Mouse (Mus musculus) hindbrain, embryonic 11.5 days (tissue): ENCODE data around the gene 3425401B19Rik. TPM values are rescaled to one million over a fixed set of nuclear protein-coding genes. Genes with fewer than 3 reads are reported as not detected.

Experiments used
- ATAC-seq: fragments of 200-750 bp; cut with Nextera tagmentation; 2 replicates; pipeline ENCODE4 v1.8.0; 2017; ENCODE audit warnings: mild to moderate bottlenecking, moderate TSS enrichment, moderate library complexity; ENCODE audit not compliant: low FRiP score
- DNase-seq: peaks from one replicate; pipeline ENCODE4 v3.0.0-alpha.2; 2015; ENCODE audit warnings: low spot score
- H3K27ac ChIP-seq: fragments of 300-500 bp; sonication (generic); 2 replicates; pipeline ENCODE4 v1.5.1; 2014; ENCODE audit warnings: mild to moderate bottlenecking, low read depth, low read length
- H3K27me3 ChIP-seq: fragments of 300-500 bp; sonication (generic); 2 replicates; pipeline ENCODE4 v1.6.1; 2014; ENCODE audit warnings: mild to moderate bottlenecking, low read length, moderate library complexity, mixed read lengths; ENCODE audit not compliant: control insufficient read depth, insufficient read depth
- H3K36me3 ChIP-seq: fragments of 300-500 bp; sonication (generic); 2 replicates; pipeline ENCODE4 v1.6.1; 2014; ENCODE audit warnings: mild to moderate bottlenecking, low read length, moderate library complexity, mixed read lengths; ENCODE audit not compliant: control insufficient read depth, insufficient read depth
- H3K4me1 ChIP-seq: fragments of 300-500 bp; sonication (generic); replicated peaks from 2 replicates; pipeline ENCODE4 v1.6.1; 2014; ENCODE audit warnings: low read length, mixed read lengths; ENCODE audit not compliant: control insufficient read depth, insufficient read depth
- H3K4me2 ChIP-seq: fragments of 300-500 bp; sonication (generic); replicated peaks from 2 replicates; pipeline ENCODE4 v1.6.1; 2014; ENCODE audit warnings: mild to moderate bottlenecking, low read depth, low read length
- H3K4me3 ChIP-seq: fragments of 300-500 bp; sonication (generic); 2 replicates; pipeline ENCODE4 v1.5.1; 2014; ENCODE audit warnings: low read depth, low read length
- H3K9ac ChIP-seq: fragments of 300-500 bp; sonication (generic); 2 replicates; pipeline ENCODE4 v1.6.1; 2014; ENCODE audit warnings: low read depth, low read length
- H3K9me3 ChIP-seq: fragments of 300-500 bp; sonication (generic); 2 replicates; pipeline ENCODE4 v1.6.1; 2016; ENCODE audit warnings: low read length; ENCODE audit not compliant: control insufficient read depth
- WGBS: fragments of 180-500 bp; shearing (Covaris S2); extraction: QIAGEN DNeasy Blood & Tissue Kit; methylation state at CpG from one replicate; pipeline ENCODE4 v1.1.7; 2014; 5-methylcytosine and 5-hydroxymethylcytosine counted together
- polyA plus RNA-seq: library from polyadenylated mRNA; unstranded; fragments of >200 nt; fragmentation: Nextera tagmentation; extraction: Ambion mirVana; gene quantifications from 2 replicates; pipeline ENCODE4 v1.2.1, GENCODE M21; 2014

The 3425401B19Rik gene
- polyA plus RNA-seq, 1 experiment from 2014 or later: 0.06 TPM

GRCm38 (mm10) chr14:32628584-32628983 lies 56.5 kb downstream of the 3425401B19Rik start:
- no peaks in the 10 kb centered on the region for H3K4me1 ChIP-seq
- H3K27ac ChIP-seq: no peak overlapping the region
- 47% methylated on average over 10 of the region's 10 CpGs for WGBS
- no peaks in the 10 kb centered on the region for H3K9me3 ChIP-seq
- ATAC-seq (no peak), DNase-seq (peak; percentile 7)
- H3K9ac ChIP-seq: no peak overlapping the region
- H3K4me2 ChIP-seq: no peak overlapping the region
- H3K4me3 ChIP-seq: no peak overlapping the region
- H3K36me3 ChIP-seq: no peaks in the 10 kb centered on the region
- no peaks in the 10 kb centered on the region for H3K27me3 ChIP-seq

GRCm38 (mm10) chr14:32627271-32627670 lies 57.8 kb downstream of the 3425401B19Rik start:
- H3K9me3 ChIP-seq: no peaks in the 10 kb centered on the region
- WGBS: 38% methylated on average over 2 of the region's 2 CpGs
- no peaks in the 10 kb centered on the region for H3K4me1 ChIP-seq
- H3K9ac ChIP-seq: no peak overlapping the region
- H3K27ac ChIP-seq: no peak overlapping the region
- ATAC-seq (no peak), DNase-seq (no peak)
- no peaks in the 10 kb centered on the region for H3K36me3 ChIP-seq
- no peak overlapping the region for H3K4me2 ChIP-seq
- no peaks in the 10 kb centered on the region for H3K27me3 ChIP-seq
- H3K4me3 ChIP-seq: no peak overlapping the region

DNA sequence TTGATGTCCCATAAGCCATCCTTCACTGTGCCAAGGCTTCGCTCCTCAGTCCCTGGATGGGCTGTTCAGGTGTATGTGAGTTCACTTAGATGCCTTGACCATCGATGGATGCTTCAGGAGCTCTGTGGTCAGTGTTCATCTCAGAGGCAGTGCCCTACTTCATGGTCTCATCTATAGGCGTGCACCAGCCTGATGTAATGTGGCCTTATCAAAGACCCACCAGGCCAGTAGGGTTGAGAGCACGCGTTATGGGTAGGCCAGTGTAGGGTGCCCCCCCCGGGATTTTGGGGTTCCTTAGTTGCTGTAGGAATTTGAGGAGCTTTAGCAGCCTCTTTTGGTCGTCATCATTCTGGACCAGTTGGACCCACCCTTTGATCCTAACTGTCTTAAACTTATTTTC lies 60.3 kb downstream of the 3425401B19Rik start:
- Histone ChIP-seq H3K4me1 (no peaks in the 10 kb centered on the region), H3K4me3 (no peak overlapping the region), H3K9ac (no peak overlapping the region), H3K36me3 (no peaks in the 10 kb centered on the region), H3K27ac (no peak overlapping the region), H3K9me3 (no peaks in the 10 kb centered on the region), H3K27me3 (no peaks in the 10 kb centered on the region), H3K4me2 (no peak overlapping the region)
- DNase-seq (no peak), ATAC-seq (no peak)
- 90% methylated on average over 7 of the region's 7 CpGs for WGBS

GRCm38 (mm10) chr14:32624245-32624644 lies 60.8 kb downstream of the 3425401B19Rik start:
- no peak overlapping the region for H3K4me3 ChIP-seq
- WGBS: 85% methylated on average over 3 of the region's 3 CpGs
- H3K27ac ChIP-seq: no peak overlapping the region
- H3K9ac ChIP-seq: no peak overlapping the region
- ATAC-seq (no peak), DNase-seq (no peak)
- H3K36me3 ChIP-seq: no peaks in the 10 kb centered on the region
- no peaks in the 10 kb centered on the region for H3K4me1 ChIP-seq
- no peak overlapping the region for H3K4me2 ChIP-seq
- no peaks in the 10 kb centered on the region for H3K27me3 ChIP-seq
- H3K9me3 ChIP-seq: no peaks in the 10 kb centered on the region

DNA sequence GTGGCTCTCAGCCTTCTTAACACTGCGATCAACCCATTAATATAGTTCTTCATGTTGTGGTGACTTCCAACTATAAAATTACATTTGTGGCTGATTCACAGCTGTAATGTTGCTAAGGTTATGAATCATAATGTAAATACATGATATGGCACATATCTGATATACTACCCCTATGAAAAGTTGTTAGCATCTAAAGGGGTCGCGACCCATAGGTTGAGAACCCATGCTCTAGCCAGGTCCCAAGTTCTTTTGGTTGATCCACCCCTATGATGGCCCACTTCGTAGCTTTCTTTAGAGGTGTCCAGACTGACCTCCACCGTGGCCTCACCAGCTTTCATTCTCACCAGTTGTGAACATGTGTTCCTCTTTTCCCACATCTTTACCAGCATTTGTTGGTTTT lies 67.8 kb downstream of the 3425401B19Rik start:
- ATAC-seq (no peak), DNase-seq (no peak)
- H3K4me3 ChIP-seq: no peak overlapping the region
- no peaks in the 10 kb centered on the region for H3K4me1 ChIP-seq
- H3K27me3 ChIP-seq: no peaks in the 10 kb centered on the region
- H3K27ac ChIP-seq: no peak overlapping the region
- H3K4me2 ChIP-seq: no peak overlapping the region
- no peaks in the 10 kb centered on the region for H3K36me3 ChIP-seq
- no peak overlapping the region for H3K9ac ChIP-seq
- H3K9me3 ChIP-seq: no peaks in the 10 kb centered on the region
- WGBS: 86% methylated on average over 5 of the region's 5 CpGs

GRCm38 (mm10) chr14:32609392-32609791 lies 75.7 kb downstream of the 3425401B19Rik start:
- 25% methylated on average over 3 of the region's 3 CpGs for WGBS
- ATAC-seq (0 out of 2 replicates have a peak, but pooled peaks have one; percentile 38), DNase-seq (peak; percentile 43)
- no peak overlapping the region for H3K4me2 ChIP-seq
- H3K9ac ChIP-seq: no peak overlapping the region
- no peaks in the 10 kb centered on the region for H3K4me1 ChIP-seq
- no peaks in the 10 kb centered on the region for H3K36me3 ChIP-seq
- H3K27ac ChIP-seq: no peak overlapping the region
- no peak overlapping the region for H3K4me3 ChIP-seq
- no peaks in the 10 kb centered on the region for H3K27me3 ChIP-seq
- H3K9me3 ChIP-seq: no peaks in the 10 kb centered on the region

Other genes starting within 250 kb of the 3425401B19Rik start
- 5.3 and 7.0 TPM in 2 replicates for gene Slc18a3, start 220.4 kb downstream of the 3425401B19Rik start, polyA plus RNA-seq
- gene Chat, start 219.3 kb downstream of the 3425401B19Rik start, polyA plus RNA-seq: 0.74 and 1.1 TPM in 2 replicates
- 24.4 and 32.4 TPM in 2 replicates for gene Ercc6, start 171.8 kb downstream of the 3425401B19Rik start, polyA plus RNA-seq
- gene Prrxl1, start 85.9 kb downstream of the 3425401B19Rik start, polyA plus RNA-seq: 13.2 and 18.2 TPM in 2 replicates
- gene Tmem273, start 100.7 kb upstream of the 3425401B19Rik start, polyA plus RNA-seq: 0.71 and 0.86 TPM in 2 replicates
- 0.08 TPM in 1 of 2 replicates, not detected in the other for gene Fam170b, start 148.7 kb upstream of the 3425401B19Rik start, polyA plus RNA-seq
- gene Vstm4, start 171.5 kb upstream of the 3425401B19Rik start, polyA plus RNA-seq: 3.3 and 4.3 TPM in 2 replicates